Mouse (Mus musculus): ENCODE results near the gene Sh3bgrl3.

Sh3bgrl3 gene

DNA sequence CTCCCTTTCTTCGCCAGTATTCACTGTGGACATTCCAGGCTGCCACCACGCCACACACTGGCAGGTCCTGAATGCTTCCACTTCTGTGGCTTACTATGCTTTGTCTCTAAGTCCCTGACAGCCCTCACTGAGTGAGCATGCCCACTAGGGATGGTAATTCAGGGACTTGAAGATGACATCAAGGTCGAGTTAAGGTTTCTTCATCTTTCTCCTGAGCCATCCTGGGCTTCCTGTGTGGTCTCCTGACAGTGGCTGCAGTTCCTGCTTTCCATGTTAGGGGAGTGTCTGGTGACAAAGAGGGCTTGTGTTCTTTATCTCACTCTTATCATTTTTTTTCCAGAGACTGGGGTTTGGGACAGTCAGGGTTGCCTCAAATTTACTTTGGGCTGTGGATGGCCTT is 17.9 kb downstream of the Sh3bgrl3 start:
- no peak for DNase-seq (ENCODE audit: low spot score in 2 of 2)

DNA sequence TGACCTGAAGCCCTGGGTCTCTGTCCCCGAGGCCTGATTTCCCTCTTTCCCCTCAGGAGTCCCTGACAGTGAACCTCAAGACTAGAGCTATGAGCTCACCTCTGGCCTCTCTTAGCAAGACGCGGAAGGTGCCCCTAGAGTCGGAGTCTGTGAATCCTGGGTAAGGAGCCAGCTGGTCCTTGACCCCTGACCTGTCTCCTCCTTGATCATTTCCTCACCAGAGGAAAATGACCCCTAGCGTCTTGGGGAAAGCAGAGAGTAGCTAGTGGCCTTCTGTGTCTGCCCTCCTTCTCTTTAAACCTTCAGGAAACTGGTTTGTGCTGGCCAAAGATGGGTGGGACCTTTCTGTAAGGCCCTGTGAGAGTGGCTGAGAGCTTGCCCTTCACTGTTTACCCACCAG is 20.4 kb downstream of the Sh3bgrl3 start:
- no peak for DNase-seq (ENCODE audit: low spot score in 2 of 2)

DNA sequence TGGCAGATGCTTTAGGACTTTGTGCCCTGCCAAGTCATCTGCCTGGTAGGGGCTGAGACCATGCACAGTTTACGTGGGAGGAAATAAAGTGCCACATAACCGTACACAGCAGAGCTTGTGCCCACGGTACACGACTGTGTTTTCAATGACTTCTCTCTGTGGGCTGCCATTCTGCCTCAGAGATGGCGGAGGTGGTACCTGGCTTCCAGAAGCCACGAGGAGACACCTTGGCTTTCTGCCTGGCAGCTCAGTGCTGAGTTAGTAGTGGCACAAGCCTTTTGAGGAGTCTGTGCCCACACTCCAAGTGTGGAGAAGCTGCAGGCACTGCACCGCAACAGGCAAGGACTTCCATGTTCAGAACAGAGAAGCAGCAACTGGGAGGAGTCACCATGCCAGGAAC is 20.9 kb downstream of the Sh3bgrl3 start:
- peak; percentile 70 to 79 for DNase-seq (ENCODE audit: low spot score in 2 of 2)

DNA sequence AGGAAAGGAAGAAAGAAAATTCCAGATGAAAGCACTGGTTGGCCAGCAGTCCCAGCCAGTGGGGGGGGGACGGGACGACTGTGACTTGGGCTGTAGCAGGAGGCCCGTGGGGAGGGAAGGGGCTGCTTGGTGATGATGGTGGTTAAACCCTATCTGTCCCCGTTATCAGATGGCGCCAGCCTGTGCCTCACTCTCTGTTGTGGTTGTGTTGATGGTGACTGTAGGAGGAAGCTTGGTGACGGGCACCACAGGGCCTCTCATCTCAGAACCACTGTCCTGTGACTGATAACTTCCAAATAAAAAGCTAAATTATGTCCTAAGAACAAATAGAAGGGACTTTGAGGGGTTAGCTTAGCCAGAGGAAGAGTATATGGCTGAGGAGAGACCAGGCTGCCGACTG is 22.5 kb downstream of the Sh3bgrl3 start:
- no peak for DNase-seq (ENCODE audit: low spot score in 2 of 2)

DNA sequence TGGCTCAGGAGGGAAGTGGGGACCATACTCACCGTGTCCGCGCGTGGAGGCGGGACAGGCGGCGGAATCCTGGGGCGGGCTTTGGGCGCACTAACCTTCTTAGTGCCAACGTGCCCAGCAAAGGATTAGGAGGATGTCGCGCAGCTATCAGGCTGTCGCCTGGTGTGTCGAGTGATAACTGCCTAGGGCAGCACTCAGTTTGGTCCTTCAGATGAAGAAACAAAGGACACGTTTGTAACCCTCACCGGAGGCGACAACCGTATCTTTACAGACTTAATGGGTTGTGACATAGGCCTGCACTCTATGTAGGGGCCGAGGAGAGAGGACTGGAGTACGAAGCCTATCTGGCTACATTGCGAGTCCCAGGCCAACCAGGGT is 25.9 kb downstream of the Sh3bgrl3 start:
- no peak for DNase-seq (ENCODE audit: low spot score in 2 of 2)

DNA sequence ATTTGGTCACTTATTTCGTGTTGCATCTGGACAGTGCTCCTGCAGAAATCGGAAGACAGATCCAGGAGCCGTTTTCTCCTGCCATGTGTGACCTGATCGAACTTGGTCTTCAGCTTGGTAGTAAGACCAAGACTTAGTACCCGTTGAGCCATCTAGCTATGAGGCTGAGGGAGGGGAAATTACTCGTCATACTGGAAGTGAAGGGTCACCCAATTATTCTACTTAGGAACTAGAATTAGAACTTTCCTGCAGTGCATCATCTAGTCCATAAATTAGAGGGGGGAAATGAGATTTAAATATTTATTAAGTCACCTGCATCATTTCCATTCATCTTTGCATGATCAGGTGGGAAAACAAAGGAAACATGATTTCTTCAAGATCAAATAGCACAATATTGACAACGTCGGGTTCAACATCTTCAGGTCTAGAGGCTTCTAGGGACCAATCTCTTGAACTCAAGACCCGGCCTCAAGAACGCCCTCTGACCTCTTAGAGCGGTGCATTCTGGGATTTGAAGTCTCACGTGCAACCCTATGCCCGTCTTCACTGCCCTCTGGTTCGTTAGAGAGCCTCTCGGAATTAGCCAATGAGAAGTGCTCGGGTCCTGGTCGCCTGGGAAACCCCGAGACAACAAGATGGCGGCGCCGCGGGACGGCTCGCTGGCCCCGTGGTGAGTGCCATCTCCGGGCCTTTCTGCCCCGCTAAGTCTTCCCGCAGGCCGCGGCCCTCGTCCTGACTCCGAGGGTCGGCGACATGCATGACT is 26.4 kb downstream of the Sh3bgrl3 start, which contains the start of gene Ubxn11:
Gene Ubxn11, plus strand, starts transcription at position 592 of the 763 bp plus-strand sequence.
- peak; percentile 88 to 93 for DNase-seq (ENCODE audit: low spot score in 2 of 2)

GRCm38 (mm10) chr4:134100245-134100644 is 28.3 kb downstream of the Sh3bgrl3 start:
- DNase-seq (ENCODE audit: low spot score in 2 of 2): no peak

- DNase-seq (ENCODE audit: low spot score in 2 of 2): no peak
These were observed 30.0 kb downstream of the Sh3bgrl3 start for GRCm38 (mm10) chr4:134098628-134099027.

- no peak for DNase-seq (ENCODE audit: low spot score in 2 of 2)
These were observed 31.5 kb downstream of the Sh3bgrl3 start for GRCm38 (mm10) chr4:134097015-134097608.

DNA sequence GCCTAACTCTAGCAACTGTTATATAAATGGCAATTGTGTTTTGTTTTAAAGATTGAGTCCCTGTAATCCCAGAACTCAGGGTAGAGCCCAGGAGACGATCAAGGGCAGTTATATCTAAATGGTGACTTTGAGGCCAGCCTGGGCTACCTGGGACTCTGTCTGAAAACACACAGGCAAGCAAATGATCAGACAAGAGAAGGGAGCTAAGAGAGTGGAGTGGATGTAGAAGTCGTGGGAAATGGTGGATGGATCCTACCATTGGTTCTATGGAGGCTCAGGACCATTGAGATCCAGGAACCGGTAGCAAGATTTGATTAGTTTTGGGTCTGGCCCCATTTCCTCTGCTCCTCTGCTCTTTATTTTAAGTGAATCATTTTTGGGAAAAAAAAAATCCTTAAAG is 32.5 kb downstream of the Sh3bgrl3 start:
- DNase-seq (ENCODE audit: low spot score in 2 of 2): no peak

GRCm38 (mm10) chr4:134094923-134095547 is 33.6 kb downstream of the Sh3bgrl3 start, which contains the start of gene Cd52:
TSS of gene Cd52 (minus strand) at chr4:134095082.
- DNase-seq (ENCODE audit: low spot score in 2 of 2): no peak

GRCm38 (mm10) chr4:134094004-134094564 is 34.5 kb downstream of the Sh3bgrl3 start:
- DNase-seq (ENCODE audit: low spot score in 2 of 2): no peak

GRCm38 (mm10) chr4:134092382-134093288 is 36.0 kb downstream of the Sh3bgrl3 start:
- DNase-seq (ENCODE audit: low spot score in 2 of 2): peak in 1 of 2 experiments; percentile 40

DNA sequence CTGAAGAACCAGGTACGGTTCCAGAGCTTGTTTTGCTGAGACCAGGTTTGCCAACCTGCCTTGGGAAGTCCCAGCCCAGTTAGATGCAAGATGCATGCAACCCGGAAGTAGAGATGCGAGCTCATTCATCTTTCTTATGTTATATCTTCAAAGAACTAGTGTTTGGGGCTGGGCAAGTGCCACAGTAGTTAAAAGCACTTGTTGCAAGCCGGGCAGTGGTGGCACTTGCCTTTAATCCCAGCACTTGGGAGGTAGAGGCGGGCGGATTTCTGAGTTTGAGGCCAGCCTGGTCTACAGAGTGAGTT is 37.4 kb downstream of the Sh3bgrl3 start:
- no peak for DNase-seq (ENCODE audit: low spot score in 2 of 2)

- no peak for DNase-seq (ENCODE audit: low spot score in 2 of 2)
These were observed 37.9 kb downstream of the Sh3bgrl3 start for GRCm38 (mm10) chr4:134090521-134091224.

- no peak for DNase-seq (ENCODE audit: low spot score in 2 of 2)
These were observed 39.6 kb downstream of the Sh3bgrl3 start for GRCm38 (mm10) chr4:134089029-134089428.

DNA sequence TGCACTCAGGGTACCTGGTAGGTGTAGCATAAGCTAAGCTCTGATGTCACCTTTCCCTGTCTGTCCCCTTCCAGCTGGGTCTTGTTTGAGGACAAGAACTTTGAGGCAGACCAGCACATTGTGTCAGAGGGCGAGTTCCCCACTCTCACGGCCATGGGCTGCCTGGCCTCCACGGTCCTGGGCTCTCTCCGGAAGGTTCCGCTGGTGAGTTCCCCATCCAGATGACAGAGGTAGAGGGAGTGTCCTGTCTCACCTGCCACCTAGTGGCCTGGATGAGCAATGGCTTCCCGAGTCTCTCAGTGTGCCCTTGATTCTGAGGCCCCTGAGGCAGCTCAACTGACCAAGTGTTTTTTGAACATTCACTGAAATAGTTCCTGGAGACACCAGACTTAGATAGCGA is 41.2 kb downstream of the Sh3bgrl3 start:
- DNase-seq (ENCODE audit: low spot score in 2 of 2): no peak

GRCm38 (mm10) chr4:134084999-134085398 is 43.6 kb downstream of the Sh3bgrl3 start:
- DNase-seq (ENCODE audit: low spot score in 2 of 2): no peak

- no peak for DNase-seq (ENCODE audit: low spot score in 2 of 2)
These were observed 46.1 kb downstream of the Sh3bgrl3 start for GRCm38 (mm10) chr4:134082460-134082859.

- DNase-seq (ENCODE audit: low spot score in 2 of 2): peak; percentile 59 to 66
These were observed 46.7 kb downstream of the Sh3bgrl3 start for GRCm38 (mm10) chr4:134081730-134082386.
